Mouse (Mus musculus) liver, embryonic 14.5 days (tissue): ENCODE data around the gene Cyp4f14.

Experiments
- CTCF ChIP-seq: IDR thresholded peaks from 2 replicates; pipeline ENCODE4 v1.5.1; 2016; ENCODE audit warnings: antibody characterized with exemption, low read depth, control low read depth
- EP300 ChIP-seq: IDR thresholded peaks from 2 replicates; pipeline ENCODE4 v1.6.1; 2016; ENCODE audit warnings: antibody characterized with exemption, low read depth

- TF ChIP-seq CTCF (no peak), EP300 (no peak)
Measured at GRCm38 (mm10) chr17:32916075-32916474, 1.1 kb downstream of the Cyp4f14 start.
